Mouse (Mus musculus): ENCODE measurements at regions not wholly inside any gene's neighbourhood (a gene's known extent, or its start where the extent isn't known, plus 50 kb on each side); places are given as distances from the start of the nearest gene placed in this dataset.

DNA sequence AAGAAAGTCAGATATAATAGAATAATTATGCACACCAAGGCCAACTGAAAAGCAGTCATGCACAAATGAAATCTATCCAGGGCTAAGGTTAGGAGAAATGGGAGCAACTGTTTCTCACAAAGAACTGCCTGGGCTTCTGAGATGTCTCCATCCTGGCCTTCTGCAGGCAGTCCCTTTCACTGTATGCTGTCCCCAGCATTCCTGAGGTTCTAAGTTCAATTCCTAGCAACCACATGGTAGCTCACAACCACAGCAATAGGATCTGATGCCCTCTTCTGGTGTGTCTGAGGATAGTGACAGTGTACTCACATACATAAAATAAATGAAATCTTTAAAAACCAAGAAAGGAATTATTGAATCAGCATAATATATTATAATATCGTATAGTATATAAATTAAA, 133.3 kb downstream of the Atxn7l3b start:
- ATAC-seq (ENCODE audit: borderline replicate concordance, extremely low read depth, low FRiP score, low TSS enrichment) = no peak
- WGBS = 74% methylated on average over 1 of the region's 1 CpGs
- Histone ChIP-seq H3K9me3 (no peaks in the 10 kb centered on the region), H3K4me1 (no peaks in the 10 kb centered on the region), H3K27ac (no peak overlapping the region), H3K4me3 (no peak overlapping the region), H3K9ac (no peak overlapping the region), H3K27me3 (no peaks in the 10 kb centered on the region), H3K36me3 (no peaks in the 10 kb centered on the region), H3K4me2 (no peak overlapping the region)

DNA sequence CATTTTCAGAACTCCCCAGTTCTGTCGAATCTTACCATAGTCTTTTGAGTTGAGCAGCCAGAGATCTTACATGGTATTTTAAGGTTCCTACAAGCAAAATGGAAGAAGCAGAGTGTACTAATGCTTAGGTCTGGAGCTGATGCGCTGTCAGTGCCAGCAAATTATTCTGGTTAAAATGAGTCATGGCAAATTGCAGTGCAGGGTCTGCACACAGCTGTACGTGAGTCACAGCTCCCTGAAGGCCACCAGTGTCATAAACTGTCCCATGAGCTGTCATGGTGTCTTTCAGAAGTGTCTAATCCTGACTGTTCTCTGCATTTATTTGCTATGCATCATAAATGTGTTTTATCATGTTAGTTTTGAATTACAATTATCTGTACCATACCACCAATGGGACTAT, 140.6 kb downstream of the Atxn7l3b start:
- Histone ChIP-seq H3K4me2 (no peak overlapping the region), H3K36me3 (no peaks in the 10 kb centered on the region), H3K4me1 (no peaks in the 10 kb centered on the region), H3K27ac (no peak overlapping the region), H3K4me3 (no peak overlapping the region), H3K9me3 (no peaks in the 10 kb centered on the region), H3K9ac (no peak overlapping the region), H3K27me3 (no peaks in the 10 kb centered on the region)
- WGBS = 67% methylated on average over 3 of the region's 3 CpGs
- no peak for ATAC-seq (ENCODE audit: borderline replicate concordance, extremely low read depth, low FRiP score, low TSS enrichment)

DNA sequence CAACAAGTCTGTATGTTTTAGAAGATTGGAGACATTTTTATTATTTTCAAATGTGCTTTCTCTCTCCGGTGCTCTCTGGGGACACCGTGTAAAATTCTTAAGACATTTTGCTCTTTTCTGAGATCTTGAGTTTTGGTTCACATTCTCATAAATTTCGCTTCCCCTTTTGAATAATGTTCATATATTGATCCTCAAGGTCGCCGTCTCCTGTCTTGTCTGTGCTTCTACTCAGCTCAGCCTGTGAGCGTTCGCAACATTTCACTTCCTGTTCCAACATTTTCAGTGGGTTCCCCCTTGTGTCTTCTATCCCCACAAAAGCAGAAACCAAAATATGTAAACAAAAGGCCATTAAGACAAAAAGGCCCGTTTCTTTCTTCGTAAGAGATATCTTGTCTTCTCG, 154.5 kb downstream of the Atxn7l3b start:
- no peak overlapping the region for H3K27ac ChIP-seq
- H3K27me3 ChIP-seq = no peaks in the 10 kb centered on the region
- H3K9me3 ChIP-seq = no peaks in the 10 kb centered on the region
- no peak overlapping the region for H3K4me3 ChIP-seq
- no peaks in the 10 kb centered on the region for H3K36me3 ChIP-seq
- no peak overlapping the region for H3K4me2 ChIP-seq
- H3K4me1 ChIP-seq = no peaks in the 10 kb centered on the region
- no peak overlapping the region for H3K9ac ChIP-seq
- WGBS = 83% methylated on average over 10 of the region's 10 CpGs
- no peak for ATAC-seq (ENCODE audit: borderline replicate concordance, extremely low read depth, low FRiP score, low TSS enrichment)

DNA sequence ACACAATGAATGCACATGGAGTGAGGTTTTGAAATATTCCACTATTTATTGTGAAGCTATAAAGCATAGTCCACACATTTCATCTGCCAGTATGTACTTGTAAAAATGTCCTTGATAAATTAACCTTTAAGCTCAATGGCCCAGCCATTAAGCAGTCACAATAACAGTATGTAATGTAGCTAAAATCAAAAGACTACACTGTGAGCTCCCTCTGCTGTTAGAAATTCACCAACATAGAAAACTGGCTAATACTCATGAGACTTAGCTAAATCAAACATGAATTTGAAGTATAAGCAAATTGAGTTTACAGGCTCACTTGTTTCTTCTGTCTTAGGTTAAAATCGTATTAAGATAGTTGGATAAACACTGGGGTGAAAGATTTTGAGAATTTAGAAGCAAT, 182.1 kb downstream of the Atxn7l3b start:
- Histone ChIP-seq H3K4me2 (no peak overlapping the region), H3K4me3 (no peak overlapping the region), H3K9me3 (no peaks in the 10 kb centered on the region), H3K9ac (no peak overlapping the region), H3K27me3 (no peaks in the 10 kb centered on the region), H3K4me1 (no peaks in the 10 kb centered on the region), H3K36me3 (no peaks in the 10 kb centered on the region), H3K27ac (no peak overlapping the region)
- ATAC-seq (ENCODE audit: borderline replicate concordance, extremely low read depth, low FRiP score, low TSS enrichment) = no peak
- 37% methylated on average over 1 of the region's 1 CpGs for whole genome bisulfite sequencing

DNA sequence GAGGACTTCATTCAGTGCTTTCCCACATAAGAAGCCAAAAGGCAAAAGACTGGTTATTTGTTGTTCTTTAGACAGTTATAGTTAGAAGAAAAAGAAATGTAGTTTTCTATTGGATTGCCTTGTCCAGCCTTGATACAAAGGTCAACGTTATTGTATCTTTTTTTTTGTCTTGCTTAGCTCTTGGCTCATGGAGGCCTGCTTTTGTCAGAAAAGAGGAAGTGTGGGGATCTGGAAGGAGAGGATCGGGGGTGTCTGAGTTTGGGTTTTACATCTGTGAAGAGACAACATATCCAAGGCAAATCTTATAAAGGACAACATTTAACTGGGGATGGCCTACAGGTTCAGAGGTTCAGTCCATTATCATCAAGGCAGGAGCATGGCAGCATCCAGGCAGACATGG, 185.3 kb downstream of the Atxn7l3b start:
- Histone ChIP-seq H3K4me3 (no peak overlapping the region), H3K27ac (no peak overlapping the region), H3K9ac (no peak overlapping the region), H3K27me3 (no peaks in the 10 kb centered on the region), H3K36me3 (no peaks in the 10 kb centered on the region), H3K9me3 (no peaks in the 10 kb centered on the region), H3K4me2 (no peak overlapping the region), H3K4me1 (no peaks in the 10 kb centered on the region)
- 75% methylated on average over 2 of the region's 2 CpGs for WGBS
- ATAC-seq (ENCODE audit: borderline replicate concordance, extremely low read depth, low FRiP score, low TSS enrichment) = no peak

DNA sequence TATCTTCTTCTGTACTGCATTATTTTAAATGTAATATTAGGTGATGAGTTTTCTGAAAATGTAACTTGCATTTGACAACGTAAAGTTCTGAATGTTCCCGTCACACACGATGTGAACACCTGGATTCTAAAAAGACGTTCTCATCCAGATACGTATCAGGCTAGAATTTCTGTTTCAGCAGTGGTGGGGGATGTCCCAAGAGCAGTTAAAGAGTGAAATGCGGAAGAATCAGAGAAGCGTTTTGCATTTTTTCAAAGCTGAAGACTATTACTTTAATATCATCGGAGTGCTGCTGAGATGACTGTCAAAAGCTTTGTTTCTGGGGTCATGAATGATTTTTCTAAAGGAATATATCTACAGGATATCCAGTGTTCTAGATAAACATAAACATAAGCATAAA, 186.7 kb downstream of the Atxn7l3b start:
- Histone ChIP-seq H3K27ac (no peak overlapping the region), H3K4me3 (no peak overlapping the region), H3K9ac (no peak overlapping the region), H3K9me3 (no peaks in the 10 kb centered on the region), H3K4me2 (no peak overlapping the region), H3K27me3 (no peaks in the 10 kb centered on the region), H3K4me1 (no peaks in the 10 kb centered on the region), H3K36me3 (no peaks in the 10 kb centered on the region)
- no peak for ATAC-seq (ENCODE audit: borderline replicate concordance, extremely low read depth, low FRiP score, low TSS enrichment)
- 87% methylated on average over 8 of the region's 8 CpGs for WGBS
